Mouse (Mus musculus) kidney, adult 2 months (tissue): Measurements from ENCODE around the gene Ipo11.

ENCODE experiments used
- CTCF ChIP-seq: fragments of 200-500 bp; conservative IDR thresholded peaks from 2 replicates; pipeline ENCODE4 v1.5.1; 2011; ENCODE audit warnings: low read depth, mild to moderate bottlenecking, control low read depth, low read length, moderate library complexity, mixed read lengths; ENCODE audit not compliant: insufficient read depth, insufficient read length
- POLR2A ChIP-seq: fragments of 200-500 bp; IDR thresholded peaks from one replicate; pipeline ENCODE4 v1.6.1; 2011; ENCODE audit warnings: low read depth, low read length, control low read depth

DNA sequence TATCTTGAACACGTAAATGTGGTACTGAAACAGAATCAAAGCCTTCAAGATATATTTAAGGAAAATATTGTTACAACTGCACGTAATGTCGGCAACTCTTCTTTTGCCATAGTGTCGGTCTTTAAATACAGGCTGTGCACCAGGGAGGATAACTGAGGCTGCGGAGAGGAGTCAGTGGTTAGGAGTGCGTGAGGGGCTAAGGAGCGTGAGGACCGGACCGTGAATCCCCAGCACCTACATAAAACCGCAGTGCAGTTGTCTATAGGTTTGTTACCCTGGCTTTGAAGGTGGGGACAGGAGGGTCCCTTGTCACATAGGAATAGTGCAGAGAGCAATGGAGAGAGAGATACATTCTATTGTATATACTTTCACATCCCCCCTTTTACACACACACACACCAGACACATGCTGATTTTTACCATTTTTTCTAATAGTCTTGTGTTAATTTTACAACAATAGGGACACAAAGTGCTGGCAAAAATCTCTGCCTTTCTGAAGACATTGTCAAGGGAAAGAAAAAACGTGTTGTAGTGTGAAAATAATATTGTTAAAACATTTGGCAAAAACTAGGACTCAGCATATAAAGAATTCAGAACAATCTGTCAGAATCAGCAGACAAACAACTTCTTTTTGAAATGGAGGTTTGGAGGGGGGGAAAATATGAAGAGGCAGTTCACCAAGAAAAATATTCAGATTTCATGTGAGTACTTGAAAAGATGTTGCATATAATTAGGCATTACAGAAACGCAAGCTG, 113.5 kb downstream of the Ipo11 start:
- TF ChIP-seq CTCF: no peak
- no peak for TF ChIP-seq POLR2A
